Mouse (Mus musculus) neural tube, embryonic 12.5 days (tissue): ENCODE measurements around the gene Vtcn1. TPM values are rescaled to one million over a fixed set of nuclear protein-coding genes. Genes with fewer than 3 reads are reported as not detected.

Experiments used
- ATAC-seq: fragments of 200-750 bp; cut with Nextera tagmentation; 2 replicates; pipeline ENCODE4 v1.8.0; 2017; ENCODE audit warnings: low read depth, mild to moderate bottlenecking, moderate TSS enrichment, moderate library complexity; ENCODE audit not compliant: low FRiP score
- H3K27ac ChIP-seq: fragments of 300-500 bp; sonication (generic); 2 replicates; pipeline ENCODE4 v1.5.1; 2016
- H3K27me3 ChIP-seq: fragments of 300-500 bp; sonication (generic); replicated peaks from 2 replicates; pipeline ENCODE4 v1.6.1; 2016; ENCODE audit warnings: mild to moderate bottlenecking
- H3K36me3 ChIP-seq: fragments of 300-500 bp; sonication (generic); 2 replicates; pipeline ENCODE4 v1.6.1; 2016; ENCODE audit warnings: mild to moderate bottlenecking
- H3K4me1 ChIP-seq: fragments of 300-500 bp; sonication (generic); 2 replicates; pipeline ENCODE4 v1.6.1; 2016
- H3K4me2 ChIP-seq: fragments of 300-500 bp; sonication (generic); replicated peaks from 2 replicates; pipeline ENCODE4 v1.6.1; 2016; ENCODE audit warnings: mild to moderate bottlenecking
- H3K4me3 ChIP-seq: fragments of 300-500 bp; sonication (generic); 2 replicates; pipeline ENCODE4 v1.5.1; 2016
- H3K9ac ChIP-seq: fragments of 300-500 bp; sonication (generic); 2 replicates; pipeline ENCODE4 v1.6.1; 2016; ENCODE audit warnings: mild to moderate bottlenecking
- H3K9me3 ChIP-seq: fragments of 300-500 bp; sonication (generic); 2 replicates; pipeline ENCODE4 v1.6.1; 2016; ENCODE audit warnings: mild to moderate bottlenecking
- WGBS: fragments of 180-500 bp; shearing (Covaris S2); methylation state at CpG from one replicate; pipeline ENCODE4 v1.1.7; 2016; 5-methylcytosine and 5-hydroxymethylcytosine counted together
- polyA plus RNA-seq: library from polyadenylated mRNA; unstranded; fragments of >200 nt; fragmentation: Nextera tagmentation; extraction: Ambion mirVana; gene quantifications from 2 replicates; pipeline ENCODE4 v1.2.1, GENCODE M21; 2016

Vtcn1 gene
- polyA plus RNA-seq, 1 experiment from 2014 or later = not detected

- Histone ChIP-seq H3K4me1 (no peaks in the 10 kb centered on the region), H3K9ac (no peak overlapping the region), H3K36me3 (no peaks in the 10 kb centered on the region), H3K27me3 (no peaks in the 10 kb centered on the region), H3K4me2 (no peak overlapping the region), H3K9me3 (no peaks in the 10 kb centered on the region), H3K4me3 (no peak overlapping the region), H3K27ac (no peak overlapping the region)
- ATAC-seq = no peak
- 66% methylated on average over 6 of the region's 6 CpGs for WGBS
Observed at GRCm38 (mm10) chr3:100908594-100908993, 83.3 kb downstream of the Vtcn1 start.

GRCm38 (mm10) chr3:100910621-100911020 is 85.4 kb downstream of the Vtcn1 start:
- H3K4me3 ChIP-seq = no peak overlapping the region
- 53% methylated on average over 5 of the region's 5 CpGs for WGBS
- H3K27me3 ChIP-seq = no peaks in the 10 kb centered on the region
- H3K36me3 ChIP-seq = no peaks in the 10 kb centered on the region
- no peaks in the 10 kb centered on the region for H3K4me1 ChIP-seq
- no peaks in the 10 kb centered on the region for H3K9me3 ChIP-seq
- no peak overlapping the region for H3K9ac ChIP-seq
- H3K4me2 ChIP-seq = no peak overlapping the region
- ATAC-seq = no peak
- no peak overlapping the region for H3K27ac ChIP-seq

GRCm38 (mm10) chr3:100911026-100911425 is 85.8 kb downstream of the Vtcn1 start:
- H3K27ac ChIP-seq = no peak overlapping the region
- whole genome bisulfite sequencing = 78% methylated on average over 9 of the region's 9 CpGs
- H3K4me1 ChIP-seq = no peaks in the 10 kb centered on the region
- H3K36me3 ChIP-seq = no peaks in the 10 kb centered on the region
- no peak overlapping the region for H3K4me3 ChIP-seq
- H3K9ac ChIP-seq = no peak overlapping the region
- no peak for ATAC-seq
- no peak overlapping the region for H3K4me2 ChIP-seq
- no peaks in the 10 kb centered on the region for H3K27me3 ChIP-seq
- no peaks in the 10 kb centered on the region for H3K9me3 ChIP-seq

GRCm38 (mm10) chr3:100911498-100912213 is 86.4 kb downstream of the Vtcn1 start:
- 73% methylated on average over 7 of the region's 7 CpGs for WGBS
- Histone ChIP-seq H3K36me3 (no peaks in the 10 kb centered on the region), H3K27ac (no peak overlapping the region), H3K27me3 (no peaks in the 10 kb centered on the region), H3K9ac (no peak overlapping the region), H3K4me3 (no peak overlapping the region), H3K4me1 (no peaks in the 10 kb centered on the region), H3K9me3 (no peaks in the 10 kb centered on the region), H3K4me2 (no peak overlapping the region)
- no peak for ATAC-seq

GRCm38 (mm10) chr3:100916844-100917243 is 91.6 kb downstream of the Vtcn1 start:
- no peaks in the 10 kb centered on the region for H3K9me3 ChIP-seq
- ATAC-seq = no peak
- H3K4me1 ChIP-seq = no peaks in the 10 kb centered on the region
- H3K9ac ChIP-seq = no peak overlapping the region
- H3K27me3 ChIP-seq = no peaks in the 10 kb centered on the region
- H3K36me3 ChIP-seq = no peaks in the 10 kb centered on the region
- no peak overlapping the region for H3K4me2 ChIP-seq
- WGBS = 29% methylated on average over 7 of the region's 7 CpGs
- no peak overlapping the region for H3K27ac ChIP-seq
- H3K4me3 ChIP-seq = no peak overlapping the region

DNA sequence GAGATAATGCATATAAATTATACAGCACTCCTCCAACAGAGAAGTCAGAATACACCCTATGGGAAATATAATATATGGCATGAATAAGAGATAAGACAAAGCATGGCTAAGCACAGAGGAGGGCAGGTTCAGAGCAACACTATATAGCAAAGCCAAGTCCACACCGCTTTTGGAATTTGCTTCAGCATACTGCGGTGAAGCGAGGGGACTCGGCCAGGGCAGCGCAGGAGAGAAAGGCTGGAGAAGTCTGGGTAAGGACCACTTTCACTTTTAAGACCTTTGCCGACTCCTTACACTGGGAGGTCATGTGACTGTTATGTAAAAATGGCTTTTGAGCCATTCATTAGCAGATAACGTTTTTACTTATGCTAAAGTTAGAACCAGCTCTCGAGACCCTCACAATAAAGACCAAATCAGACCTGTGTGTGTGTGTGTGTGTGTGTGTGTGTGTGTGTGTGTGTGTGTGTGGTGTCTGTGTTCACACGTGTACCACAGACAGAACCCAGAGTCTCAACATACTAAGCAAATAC is 95.4 kb downstream of the Vtcn1 start:
- 82% methylated on average over 9 of the region's 9 CpGs for WGBS
- H3K9me3 ChIP-seq = no peaks in the 10 kb centered on the region
- ATAC-seq = no peak

DNA sequence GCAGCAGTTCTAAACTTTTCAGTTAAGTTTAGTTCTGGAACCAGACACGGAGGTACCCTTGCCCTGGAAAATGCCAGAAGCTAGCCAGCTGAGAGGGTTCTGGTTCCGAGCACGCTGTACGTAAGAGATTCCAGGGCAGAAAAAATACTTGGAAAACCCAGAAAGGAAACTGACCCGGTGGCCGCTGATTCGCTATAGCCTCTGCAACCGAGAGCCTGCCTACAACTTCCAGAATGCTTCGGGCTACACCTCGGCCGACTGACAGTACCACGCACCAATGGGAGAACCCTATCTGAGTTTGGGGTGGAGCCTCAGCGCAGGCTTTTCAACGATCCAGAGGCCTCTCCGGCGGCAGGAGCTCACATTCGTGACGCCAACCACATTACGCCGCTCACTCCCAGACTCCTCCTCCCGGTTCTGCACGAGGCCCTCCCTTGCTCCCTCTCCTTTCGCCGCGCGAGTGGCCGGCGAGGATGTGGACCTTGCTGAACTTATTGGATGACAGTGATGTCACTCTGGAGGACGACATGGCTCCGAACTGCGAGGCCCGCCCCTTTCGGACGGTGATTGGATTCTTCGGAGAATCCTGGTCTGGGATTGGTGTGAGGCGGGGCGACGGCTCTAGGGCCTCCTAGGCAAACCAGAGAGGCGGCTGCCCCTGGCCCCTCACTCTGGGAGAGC is 96.7 kb downstream of the Vtcn1 start, which contains the start of gene Trim45:
TSS of gene Trim45 (plus strand) at position 378 of the 681 bp plus-strand sequence.
- H3K27ac ChIP-seq = no peak within 1 kb of the TSS
- H3K9me3 ChIP-seq = no peaks in the 10 kb centered on the region
- H3K9ac ChIP-seq = peak within 1 kb of the TSS; percentile 70
- peaks cover 6% of the 10 kb centered on the region; the same call in 1 of the 2 replicates for H3K36me3 ChIP-seq
- peak; percentile 99 for ATAC-seq
- H3K4me1 ChIP-seq = peaks cover 38% of the 10 kb centered on the region
- WGBS = under 1% methylated on average over 39 of the region's 39 CpGs
- peak within 1 kb of the TSS; percentile 58 for H3K4me2 ChIP-seq
- H3K27me3 ChIP-seq = no peaks in the 10 kb centered on the region
- H3K4me3 ChIP-seq = peak within 1 kb of the TSS; percentile 57

More for the DNA sequence above, 95.4 kb downstream of the Vtcn1 start:
- no peak overlapping the region for H3K4me3 ChIP-seq
- H3K36me3 ChIP-seq = peaks cover 5% of the 10 kb centered on the region; the same call in 1 of the 2 replicates
- no peaks in the 10 kb centered on the region for H3K27me3 ChIP-seq
- no peak overlapping the region for H3K4me2 ChIP-seq
- no peak overlapping the region for H3K9ac ChIP-seq
- H3K27ac ChIP-seq = no peak overlapping the region
- H3K4me1 ChIP-seq = peaks cover 25% of the 10 kb centered on the region

- Histone ChIP-seq H3K4me2 (peak overlapping the region; percentile 58), H3K36me3 (peaks cover 7% of the 10 kb centered on the region; the same call in 1 of the 2 replicates), H3K9me3 (no peaks in the 10 kb centered on the region), H3K4me1 (peaks cover 42% of the 10 kb centered on the region), H3K27me3 (no peaks in the 10 kb centered on the region), H3K9ac (peak overlapping the region; percentile 70), H3K27ac (no peak overlapping the region), H3K4me3 (peak overlapping the region; percentile 57)
- peak; percentile 65 for ATAC-seq
- 42% methylated on average over 28 of the region's 28 CpGs for WGBS
Observed at GRCm38 (mm10) chr3:100922506-100923375, 97.5 kb downstream of the Vtcn1 start.

GRCm38 (mm10) chr3:100924065-100924732 is 98.9 kb downstream of the Vtcn1 start:
- ATAC-seq = no peak
- Histone ChIP-seq H3K27ac (no peak overlapping the region), H3K9ac (no peak overlapping the region), H3K4me2 (0 out of 2 replicates have a peak overlapping the region, but pooled peaks have one; percentile 58), H3K27me3 (no peaks in the 10 kb centered on the region), H3K4me3 (no peak overlapping the region), H3K9me3 (no peaks in the 10 kb centered on the region), H3K36me3 (peaks cover 19% of the 10 kb centered on the region), H3K4me1 (peaks cover 42% of the 10 kb centered on the region)
- WGBS = 79% methylated on average over 6 of the region's 6 CpGs

DNA sequence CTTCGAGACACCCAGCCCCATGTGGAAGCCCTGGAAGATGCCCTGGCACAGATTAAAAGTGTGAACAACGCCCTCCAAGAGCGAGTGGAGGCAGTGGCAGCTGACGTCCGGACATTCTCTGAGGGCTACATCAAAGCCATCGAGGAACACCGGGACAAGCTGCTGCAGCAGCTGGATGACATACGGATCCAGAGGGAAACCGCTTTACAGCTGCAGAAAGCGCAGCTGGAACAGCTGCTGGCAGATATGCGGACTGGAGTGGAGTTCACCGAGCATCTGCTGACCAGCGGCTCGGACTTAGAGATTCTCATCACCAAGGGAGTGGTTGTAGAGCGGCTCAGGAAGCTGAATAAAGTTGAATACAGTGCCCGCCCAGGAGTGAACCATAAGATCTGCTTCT is 99.9 kb downstream of the Vtcn1 start:
- ATAC-seq = no peak
- 86% methylated on average over 16 of the region's 16 CpGs for WGBS
- H3K27ac ChIP-seq = no peak overlapping the region

DNA sequence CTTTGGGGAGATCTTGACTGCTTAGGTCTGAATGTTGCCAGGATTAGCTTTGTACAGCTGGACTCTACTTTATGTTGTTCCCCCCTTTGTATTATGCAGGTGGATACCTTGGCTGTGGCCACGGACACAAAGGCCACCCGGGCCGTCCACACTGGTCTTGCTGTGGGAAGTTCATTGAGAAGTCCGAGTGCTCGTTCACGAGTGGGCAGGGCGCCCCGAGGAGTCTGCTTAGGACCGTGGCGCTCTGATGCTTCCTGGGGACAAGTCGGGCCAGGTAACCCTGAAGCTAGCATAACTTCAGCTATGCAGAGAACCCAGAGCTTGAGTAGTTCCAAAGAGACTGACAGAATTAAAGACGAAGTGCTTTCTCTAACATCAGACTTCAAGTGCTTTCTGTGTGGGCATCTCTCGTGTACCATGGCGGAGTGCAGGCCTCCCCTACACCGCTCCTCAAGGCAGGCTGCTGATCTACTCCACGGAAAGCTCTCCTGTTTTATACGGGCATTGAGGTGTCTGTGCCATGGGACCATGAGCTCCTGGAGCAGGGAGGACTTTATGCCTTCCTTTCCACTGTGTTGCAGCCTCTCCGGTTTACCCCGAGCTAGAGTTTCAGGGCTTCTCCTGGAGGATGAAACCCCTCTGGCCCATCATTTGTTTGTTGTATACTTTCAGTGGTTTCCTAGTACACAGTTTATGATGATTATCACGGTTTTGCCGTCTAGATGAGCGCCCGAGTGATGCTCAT is 106.2 kb downstream of the Vtcn1 start:
- Histone ChIP-seq H3K4me1 (peaks cover 9% of the 10 kb centered on the region; the same call in 1 of the 2 replicates), H3K9me3 (no peaks in the 10 kb centered on the region), H3K27me3 (no peaks in the 10 kb centered on the region), H3K36me3 (peaks cover 56% of the 10 kb centered on the region), H3K4me2 (no peak overlapping the region), H3K9ac (no peak overlapping the region), H3K27ac (no peak overlapping the region), H3K4me3 (no peak overlapping the region)
- 95% methylated on average over 23 of the region's 23 CpGs for WGBS
- no peak for ATAC-seq

More for the DNA sequence above, 99.9 kb downstream of the Vtcn1 start:
- H3K4me1 ChIP-seq = peaks cover 42% of the 10 kb centered on the region
- H3K27me3 ChIP-seq = no peaks in the 10 kb centered on the region
- no peak overlapping the region for H3K4me2 ChIP-seq
- no peaks in the 10 kb centered on the region for H3K9me3 ChIP-seq
- H3K4me3 ChIP-seq = no peak overlapping the region
- 0 out of 2 replicates have a peak overlapping the region, but pooled peaks have one; percentile 8 for H3K9ac ChIP-seq
- H3K36me3 ChIP-seq = peaks cover 24% of the 10 kb centered on the region
